Mouse (Mus musculus) lung, postnatal 14 days (tissue): ENCODE measurements around the gene Tshz2.

Source experiments
- DNase-seq: peaks from one replicate; pipeline ENCODE4 v3.0.0; 2021

The Tshz2 gene

DNA sequence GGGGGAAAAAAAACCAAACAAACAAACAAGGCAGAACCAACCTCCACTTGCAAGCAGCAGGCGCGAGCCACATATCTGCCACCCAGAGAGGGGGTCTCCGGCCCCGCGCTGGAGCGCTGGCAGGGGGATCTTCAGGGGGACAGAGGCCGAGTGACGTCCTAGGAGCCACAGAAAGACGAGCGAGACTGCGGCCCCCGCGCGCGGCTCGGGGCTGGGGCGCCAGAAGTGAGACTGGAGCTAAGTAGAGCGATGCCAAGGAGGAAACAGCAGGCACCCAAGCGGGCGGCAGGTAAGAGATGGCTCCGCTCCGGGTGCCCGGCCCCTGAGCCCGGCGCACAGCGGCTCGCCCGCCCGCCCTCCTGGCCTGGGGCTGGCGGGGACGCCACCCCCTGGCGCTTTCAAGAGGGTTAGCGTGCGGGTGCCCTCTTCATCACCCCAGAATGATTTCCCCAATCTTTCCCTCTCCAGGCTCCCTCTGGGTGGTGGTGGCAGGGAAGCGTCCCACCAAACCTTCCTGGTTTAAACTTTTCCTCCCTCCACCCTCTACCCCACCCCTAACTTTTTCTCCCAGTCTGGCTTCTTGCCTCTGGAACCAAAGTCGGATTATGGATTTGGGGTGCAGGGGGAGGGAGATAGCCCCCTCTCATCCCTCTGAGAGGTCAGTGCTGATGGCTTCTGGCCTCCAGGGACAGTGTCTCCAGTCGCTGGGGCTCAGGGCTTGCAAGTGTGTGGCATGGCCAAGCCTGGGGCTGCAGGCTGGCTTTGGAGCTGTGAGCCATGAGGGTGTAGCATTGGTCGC lies 877 bp downstream of the Tshz2 start:
- peak; percentile 23 for DNase-seq

DNA sequence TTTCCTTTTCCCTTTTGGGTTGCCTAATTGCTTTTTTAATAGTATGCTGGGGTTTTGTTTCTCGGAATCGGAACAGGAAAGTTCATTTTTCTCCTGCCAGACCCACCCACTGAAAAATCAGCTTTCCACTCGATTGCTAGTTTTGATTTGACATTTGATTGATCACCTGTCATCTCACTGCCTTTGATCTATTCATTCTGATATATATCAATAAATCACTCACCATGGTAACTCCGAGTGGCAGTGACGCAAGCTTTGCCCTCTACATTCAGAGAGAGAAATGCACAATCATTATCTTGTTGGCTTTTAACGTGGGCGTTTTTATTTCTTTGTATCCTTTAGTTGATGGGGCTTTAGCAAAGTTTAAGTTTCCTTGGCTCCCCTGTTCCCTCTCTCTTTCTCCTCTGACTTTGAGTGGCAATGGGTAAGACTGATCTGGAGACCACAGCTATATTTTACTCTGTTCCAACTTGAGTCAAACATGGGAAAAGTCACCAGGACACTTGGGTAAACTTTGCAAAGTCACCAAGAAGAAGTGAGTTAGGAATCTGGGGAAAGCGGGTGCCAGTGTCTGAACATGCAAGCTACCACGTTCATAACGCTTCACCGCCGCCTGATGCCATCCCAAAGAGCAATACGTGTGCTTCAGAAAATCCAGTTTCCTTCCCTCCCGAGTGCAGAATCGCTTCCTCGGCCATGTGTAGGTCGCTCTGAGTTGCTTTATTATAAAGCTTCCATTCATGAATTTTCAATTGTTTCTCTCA lies 2.0 kb downstream of the Tshz2 start:
- DNase-seq: no peak

- no peak for DNase-seq
These were observed 2.6 kb downstream of the Tshz2 start for GRCm38 (mm10) chr2:169635428-169635827.

DNA sequence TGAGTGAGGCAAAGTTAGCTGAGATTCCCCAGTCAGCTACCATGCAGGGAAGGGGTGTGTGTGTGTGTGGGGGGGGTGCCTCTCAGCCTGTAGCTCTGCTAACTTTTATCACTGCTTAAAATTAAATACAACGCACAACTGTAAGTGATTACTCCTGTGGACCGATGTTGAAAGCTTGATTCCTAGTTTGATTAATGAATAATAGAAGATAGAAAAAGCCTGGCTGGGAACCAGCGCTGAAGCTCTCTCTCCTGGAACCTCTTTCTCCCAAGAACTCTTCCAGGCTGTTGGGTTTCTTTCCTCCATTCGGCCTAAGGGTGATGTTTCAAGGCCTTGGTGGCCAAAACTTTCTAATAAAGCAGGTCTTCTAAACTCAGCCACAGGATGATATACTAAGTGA lies 3.6 kb downstream of the Tshz2 start:
- no peak for DNase-seq

GRCm38 (mm10) chr2:169641547-169641946 lies 8.7 kb downstream of the Tshz2 start:
- DNase-seq: no peak

DNA sequence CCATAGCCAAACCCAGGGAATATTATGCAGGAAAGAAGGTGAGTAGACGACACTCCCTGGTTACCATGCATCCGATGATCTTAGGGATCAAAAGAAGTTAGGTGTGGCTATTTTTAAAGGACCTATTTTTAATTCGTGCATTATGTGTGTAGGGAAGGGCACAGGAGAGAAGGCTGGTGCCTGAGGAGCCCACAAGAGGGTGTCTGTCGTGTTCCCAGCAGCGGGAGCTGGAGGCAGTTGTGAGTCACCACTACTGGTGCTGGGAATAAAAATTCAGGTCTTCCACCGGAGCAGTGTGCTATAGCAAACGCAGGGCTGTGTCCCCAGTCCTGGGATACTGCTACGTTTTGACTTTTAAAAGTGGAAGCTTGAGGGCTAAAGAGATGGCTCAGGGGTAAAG lies 9.6 kb downstream of the Tshz2 start:
- DNase-seq: no peak

- no peak for DNase-seq
These were observed 14.3 kb downstream of the Tshz2 start for GRCm38 (mm10) chr2:169647091-169647490.

DNA sequence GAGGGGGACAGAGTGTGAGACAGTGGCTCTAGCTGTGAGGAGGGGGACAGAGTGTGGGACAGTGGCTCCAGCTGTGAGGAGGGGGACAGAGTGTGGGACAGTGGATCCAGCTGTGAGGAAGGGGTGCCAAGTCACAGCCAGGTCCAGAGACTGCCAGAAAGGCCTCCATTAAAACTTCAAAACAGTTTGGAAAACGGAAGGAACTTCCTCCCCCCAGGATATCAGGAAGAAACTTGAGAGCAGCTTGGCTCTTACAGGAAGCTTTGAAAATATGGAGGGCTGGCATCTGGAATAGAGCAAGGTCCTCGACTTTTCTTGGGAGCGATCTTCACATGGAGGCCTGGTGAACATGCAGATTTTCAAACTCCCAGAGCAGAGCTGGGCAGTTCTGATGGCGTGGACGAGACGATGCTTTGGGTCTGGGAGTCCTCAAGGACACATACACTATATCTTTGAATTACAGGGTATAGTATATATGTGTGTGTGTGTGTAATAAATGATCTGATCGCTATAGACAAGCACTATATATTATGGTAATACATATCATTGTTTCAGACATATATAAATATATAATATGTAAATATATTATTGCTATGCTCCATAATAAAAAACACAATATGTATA lies 16.6 kb downstream of the Tshz2 start:
- DNase-seq: no peak

DNA sequence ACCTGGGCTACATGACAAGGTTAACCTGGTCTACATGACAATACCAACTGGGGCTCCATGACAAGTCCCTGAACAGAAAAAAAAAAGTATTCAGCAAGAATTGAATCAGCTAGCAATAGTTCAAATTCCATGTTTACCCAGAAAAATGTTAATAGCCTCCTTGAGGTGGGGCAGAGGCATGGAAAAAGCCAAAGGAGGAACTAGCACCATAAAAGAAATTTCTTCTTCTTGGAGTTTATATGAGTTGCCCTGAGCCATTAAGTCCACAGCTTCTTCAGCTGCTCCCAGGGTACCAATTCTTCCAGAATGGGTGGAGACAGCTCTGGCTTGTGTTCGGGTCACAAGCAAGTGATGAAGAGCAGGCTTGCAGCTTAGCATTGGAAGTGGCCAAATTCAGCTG lies 20.5 kb downstream of the Tshz2 start:
- no peak for DNase-seq

- no peak for DNase-seq
These were observed 31.0 kb downstream of the Tshz2 start for GRCm38 (mm10) chr2:169663792-169664191.

GRCm38 (mm10) chr2:169671264-169671663 lies 38.5 kb downstream of the Tshz2 start:
- no peak for DNase-seq

DNA sequence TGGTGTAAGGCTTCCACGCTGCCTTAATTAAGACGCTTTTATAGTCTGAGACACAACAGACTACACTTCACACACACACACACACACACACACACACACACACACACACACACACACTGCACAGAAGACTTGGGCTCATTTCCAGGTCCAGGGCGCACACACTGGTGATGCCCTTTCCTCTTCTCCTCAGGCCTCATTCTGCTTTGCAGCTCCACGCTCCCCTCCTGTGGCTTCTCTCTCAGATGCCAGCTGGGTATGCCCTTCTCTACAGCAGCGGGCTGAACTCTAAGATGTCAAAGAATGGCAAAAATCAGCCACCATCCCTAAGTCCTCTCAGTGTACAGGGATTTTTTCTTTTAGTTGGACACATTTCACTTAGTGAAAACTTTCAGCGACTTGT lies 41.0 kb downstream of the Tshz2 start:
- DNase-seq: no peak

GRCm38 (mm10) chr2:169674209-169674608 lies 41.4 kb downstream of the Tshz2 start:
- DNase-seq: no peak

DNA sequence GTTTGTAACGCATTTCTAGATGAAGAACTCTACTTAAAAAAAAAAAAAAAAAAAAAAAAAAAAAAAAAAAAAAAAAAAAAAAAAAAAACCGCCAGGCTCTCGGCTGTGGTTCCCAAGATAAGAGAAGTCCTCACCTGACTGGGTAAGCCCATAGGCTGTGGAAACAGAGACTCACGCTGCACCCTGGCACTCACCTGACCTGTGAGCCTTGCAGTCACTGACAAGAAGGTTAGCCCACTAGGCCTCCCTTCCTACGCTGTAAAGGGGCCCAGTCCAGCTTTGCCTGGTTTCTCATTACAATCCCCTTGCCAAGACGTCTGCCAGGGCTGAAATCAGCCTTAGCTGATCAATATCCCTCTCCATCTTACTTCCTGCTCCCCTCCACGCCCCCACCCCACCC lies 46.5 kb downstream of the Tshz2 start:
- DNase-seq: no peak

DNA sequence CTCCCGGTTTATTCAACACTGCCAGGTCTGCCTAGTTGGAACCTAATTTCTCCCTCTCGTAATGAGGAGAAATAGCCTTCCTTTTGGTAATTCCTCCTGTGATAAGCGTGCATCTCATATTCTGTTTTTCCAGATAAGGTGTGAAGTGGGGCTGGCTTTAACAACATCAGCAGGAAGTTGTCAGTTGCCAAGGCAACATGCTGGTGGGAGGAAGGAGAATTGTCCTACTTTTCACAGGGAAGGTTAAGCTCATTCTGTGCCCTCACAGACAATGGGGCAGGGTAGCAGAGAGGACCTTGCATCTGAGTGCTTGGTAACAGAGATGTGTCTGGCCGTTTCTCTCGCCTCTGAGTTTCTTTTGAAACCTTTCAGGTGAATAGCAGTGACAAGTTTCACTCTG lies 47.1 kb downstream of the Tshz2 start:
- no peak for DNase-seq

GRCm38 (mm10) chr2:169685260-169685659 lies 52.4 kb downstream of the Tshz2 start:
- DNase-seq: no peak

GRCm38 (mm10) chr2:169685747-169686146 lies 52.9 kb downstream of the Tshz2 start:
- no peak for DNase-seq

- DNase-seq: peak; percentile 19
These were observed 54.1 kb downstream of the Tshz2 start for GRCm38 (mm10) chr2:169686697-169687430.

- no peak for DNase-seq
These were observed 57.2 kb downstream of the Tshz2 start for GRCm38 (mm10) chr2:169690054-169690453.

- DNase-seq: no peak
These were observed 61.7 kb downstream of the Tshz2 start for GRCm38 (mm10) chr2:169694494-169694893.

GRCm38 (mm10) chr2:169695025-169695424 lies 62.2 kb downstream of the Tshz2 start:
- no peak for DNase-seq

DNA sequence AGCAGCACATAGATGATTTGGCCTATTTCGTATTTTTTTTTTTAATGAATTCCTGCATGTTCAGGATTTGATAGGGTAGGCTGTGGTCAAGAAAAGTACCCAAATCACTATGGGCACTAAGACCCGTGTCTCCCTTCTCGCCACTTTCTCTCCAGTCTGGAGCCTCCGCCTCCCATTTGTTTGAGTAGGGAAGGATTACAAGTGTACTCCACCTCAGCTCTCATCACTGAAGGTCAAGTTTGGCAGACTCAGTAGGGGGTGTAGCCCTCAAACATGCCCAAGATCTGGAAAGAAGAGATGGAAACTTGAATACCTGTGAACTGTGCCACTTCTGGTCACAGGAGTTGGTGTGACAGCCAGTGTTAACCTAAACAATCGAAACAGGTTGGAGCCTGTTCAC lies 66.3 kb downstream of the Tshz2 start:
- no peak for DNase-seq

DNA sequence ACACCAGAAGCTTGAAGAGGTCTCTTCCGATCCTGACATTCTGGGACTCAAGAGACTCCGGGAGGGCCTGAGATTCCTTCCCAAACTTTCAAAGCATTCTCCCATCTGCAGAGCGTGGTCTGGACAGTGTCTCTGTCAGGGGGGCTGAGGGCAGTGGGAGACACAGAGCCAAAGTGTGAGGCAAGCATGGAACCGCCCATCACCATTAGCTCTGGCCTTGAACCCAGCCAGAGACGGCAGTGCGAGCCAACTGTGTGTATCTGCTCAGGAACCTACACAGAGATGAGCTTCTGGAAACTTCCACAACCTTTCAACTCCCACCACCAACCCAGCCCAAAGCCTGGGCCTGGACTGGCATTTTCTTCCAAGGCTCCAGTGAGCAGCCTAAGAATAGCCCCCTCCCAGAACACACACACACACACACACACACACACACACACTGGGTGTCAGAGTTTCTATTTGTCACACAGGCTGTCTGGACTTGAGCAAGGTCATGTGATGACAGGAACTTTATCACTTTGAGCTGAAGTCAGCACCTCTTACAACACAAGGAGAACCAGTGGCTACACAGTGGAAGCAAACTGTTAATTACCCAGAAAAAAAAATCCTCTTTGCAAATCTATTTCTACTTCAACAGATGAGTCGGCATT lies 67.2 kb downstream of the Tshz2 start:
- DNase-seq: peak; percentile 32
